Mouse (Mus musculus): ENCODE data around the gene St6gal2.

GRCm38 (mm10) chr17:55450943-55451342 is 5.8 kb downstream of the St6gal2 start:
- TF ChIP-seq CTCF (IDR thresholded peaks at IDR 0.05; ENCODE audit: low read depth) (no peak), EP300 (IDR thresholded peaks at IDR 0.05; ENCODE audit: low read depth) (no peak)
